Mouse (Mus musculus) lung, adult 2 months (tissue): ENCODE results near the gene Nrsn2.
"Not testable (repeated sequence)": the region's sequence is repeated elsewhere in the genome, so short reads cannot be mapped to it uniquely, and the experiment has no call there.

Source experiments
- CTCF ChIP-seq: fragments of 200-500 bp; IDR thresholded peaks from 2 replicates; pipeline ENCODE4 v1.5.1; 2011; ENCODE audit warnings: mild to moderate bottlenecking, low read length, control low read depth; ENCODE audit not compliant: insufficient read depth
- POLR2A ChIP-seq: fragments of 200-500 bp; IDR thresholded peaks from 2 replicates; pipeline ENCODE4 v1.6.1; 2011; ENCODE audit warnings: low read depth, mild to moderate bottlenecking, control low read depth, low read length, borderline replicate concordance; ENCODE audit errors: extremely low read depth

DNA sequence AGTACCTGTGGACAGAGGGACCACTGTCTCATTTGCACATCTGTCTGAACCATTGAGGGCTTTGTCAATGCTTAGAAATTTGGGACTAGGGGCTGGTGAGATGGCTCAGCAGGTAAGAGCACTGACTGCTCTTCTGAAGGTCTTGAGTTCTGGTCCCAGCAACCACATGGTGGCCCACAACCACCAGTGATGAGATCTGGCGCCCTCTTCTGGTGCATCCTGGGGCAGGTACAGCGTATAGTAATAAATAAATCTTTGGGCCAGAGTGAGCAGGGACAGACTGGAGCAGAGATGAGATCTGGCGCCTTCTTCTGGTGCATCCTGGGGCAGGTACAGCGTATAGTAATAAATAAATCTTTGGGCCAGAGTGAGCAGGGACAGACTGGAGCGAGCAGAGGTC lies 17.5 kb downstream of the Nrsn2 start:
- not testable (repeated sequence) for TF ChIP-seq POLR2A, CTCF
